Mouse (Mus musculus): Measurements from ENCODE around the gene Cdc26.

DNA sequence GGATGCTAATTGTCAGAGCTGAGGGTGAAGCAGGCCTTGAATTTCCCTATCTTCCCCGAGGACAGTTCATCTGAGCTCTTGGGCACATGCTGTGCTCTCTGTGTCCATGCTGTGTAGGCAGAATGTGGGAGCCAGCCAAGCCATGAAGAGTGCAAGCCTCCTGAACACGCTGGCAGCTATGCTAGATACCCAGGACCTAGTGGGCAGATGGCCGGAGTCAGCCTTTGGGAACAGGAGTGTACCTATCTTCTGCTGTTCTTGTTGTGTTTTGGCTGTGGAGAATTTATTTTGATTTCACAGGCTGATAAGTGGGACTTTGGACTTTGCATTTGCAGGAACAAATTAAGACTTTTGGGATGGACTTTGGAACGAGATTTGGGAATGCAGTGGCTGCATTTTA, 32.1 kb upstream of the Cdc26 start:
- no peak for TF ChIP-seq CTCF (IDR thresholded peaks at IDR 0.05; ENCODE audit: low read depth)
- TF ChIP-seq EP300 (IDR thresholded peaks at IDR 0.05; ENCODE audit: low read depth), result no peak
